In the genomic region with DNA sequence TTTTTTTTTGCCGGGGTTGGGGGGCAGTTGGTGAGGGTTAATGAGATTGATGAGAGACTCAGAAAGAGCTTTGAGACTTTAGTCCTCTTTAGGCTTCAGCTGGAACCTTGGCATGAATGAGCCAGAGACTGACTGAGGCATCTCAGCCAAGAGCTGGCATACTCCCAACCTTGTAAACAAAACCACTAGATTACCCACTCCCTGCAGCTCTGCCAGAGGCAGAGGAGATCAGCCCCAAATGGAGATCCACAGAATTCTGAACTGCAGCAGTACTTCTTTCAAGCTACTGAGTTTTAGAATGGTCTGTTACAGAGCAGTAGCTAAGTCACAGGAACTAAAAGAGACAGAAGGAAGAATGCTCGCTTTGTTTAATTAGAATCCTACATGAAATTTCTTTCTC, we compare ENCODE assay signal across 8 mouse cellular contexts. TPM values are rescaled to one million over a fixed set of nuclear protein-coding genes. Genes with fewer than 3 reads are reported as not detected.
DNase-seq lines count a peak whose midpoint lies in the region; ATAC-seq and TF ChIP-seq lines count a peak whose summit lies in the region.

No protein-coding gene starts in this region.

- TF ChIP-seq CTCF in Patski (IDR thresholded peaks at IDR 0.05) = no peak

- no peak overlapping the region for H3K4me3 ChIP-seq in hindbrain, embryonic 15.5 days
- H3K4me3 ChIP-seq in hindbrain, embryonic 10.5 days = no peak overlapping the region

- H3K9me3 ChIP-seq in hindbrain, embryonic 15.5 days = no peaks in the 10 kb centered on the region
- no peaks in the 10 kb centered on the region for H3K9me3 ChIP-seq in hindbrain, embryonic 10.5 days

- CTCF ChIA-PET in Patski (lab: Charles Lee) = interaction anchor here (0.8 to 0.9 kb wide), 2 partner anchors 25 to 74 kb away, joined by 3 to 4 read pairs; no protein-coding TSS in a partner anchor

- H3K4me2 ChIP-seq in hindbrain, embryonic 15.5 days = no peak overlapping the region

- WGBS in hindbrain, embryonic 15.5 days = 83% methylated on average over 2 of the region's 2 CpGs
- WGBS in hindbrain, embryonic 10.5 days = 93% methylated on average over 2 of the region's 2 CpGs

- POLR2A ChIA-PET in Patski (lab: Charles Lee) = no interaction called here

- H3K9ac ChIP-seq in hindbrain, embryonic 15.5 days = no peak overlapping the region

- no peak for DNase-seq in hindbrain, embryonic 10.5 days (ENCODE audit: low spot score)
- DNase-seq in Patski (ENCODE audit: low read depth, low spot score) = peak; percentile 33
- DNase-seq in cerebellum, adult 9-10 months = peak; percentile 61
- DNase-seq in left cerebral cortex, adult 18-20 months (ENCODE audit: low spot score in 2 of 2) = peak; percentile 34 to 43
- DNase-seq in thymus, postnatal 10 days (ENCODE audit: low spot score in 2 of 2) = no peak
- DNase-seq in thymus, postnatal 25 days = no peak
- no peak for DNase-seq in kidney, postnatal 14 days

- H3K36me3 ChIP-seq in hindbrain, embryonic 15.5 days = peaks cover 7% of the 10 kb centered on the region
- no peaks in the 10 kb centered on the region for H3K36me3 ChIP-seq in hindbrain, embryonic 10.5 days

- in situ Hi-C loops in Patski (cut with MboI; ENCODE audit: low pct_unique_long_range_greater_than_20kb) = no loop called here

- H3K27me3 ChIP-seq in hindbrain, embryonic 15.5 days = no peaks in the 10 kb centered on the region
- H3K27me3 ChIP-seq in hindbrain, embryonic 10.5 days (ENCODE audit: insufficient read depth, poor library complexity, severe bottlenecking) = no peaks in the 10 kb centered on the region
- H3K27me3 ChIP-seq in Patski = no peaks in the 10 kb centered on the region

- H3K27ac ChIP-seq in hindbrain, embryonic 15.5 days (replicated peaks) = 0 out of 2 replicates have a peak overlapping the region, but pooled peaks have one; percentile 25
- H3K27ac ChIP-seq in hindbrain, embryonic 10.5 days = no peak overlapping the region

- peak; percentile 71 for ATAC-seq in hindbrain, embryonic 15.5 days (ENCODE audit: low FRiP score, low read depth)
- peak; percentile 69 for ATAC-seq in Patski

- no peaks in the 10 kb centered on the region for H3K4me1 ChIP-seq in hindbrain, embryonic 15.5 days (replicated peaks)
- no peaks in the 10 kb centered on the region for H3K4me1 ChIP-seq in hindbrain, embryonic 10.5 days (replicated peaks)

RNA-seq across cellular contexts. Expression of a gene that starts 8.1 kb away (rescaled TPM):
- polyA plus RNA-seq in hindbrain, embryonic 15.5 days (2015; fragmentation: Nextera tagmentation; extraction: Ambion mirVana) = 0.30 and 0.31 TPM in 2 replicates
- polyA plus RNA-seq in hindbrain, embryonic 10.5 days (2016; fragmentation: Nextera tagmentation; extraction: Ambion mirVana) = not detected in 2 replicates
- not detected for polyA plus RNA-seq in Patski (2021)
- total RNA-seq in left cerebral cortex, adult 18-20 months (2021) = under 1 TPM; 0.58 to 0.70 TPM

RNA-seq across cellular contexts. Expression of a gene that starts 52.7 kb away (rescaled TPM):
- 20.1 and 21.6 TPM in 2 replicates for polyA plus RNA-seq in hindbrain, embryonic 15.5 days (2015; fragmentation: Nextera tagmentation; extraction: Ambion mirVana)
- 11.2 and 11.8 TPM in 2 replicates for polyA plus RNA-seq in hindbrain, embryonic 10.5 days (2016; fragmentation: Nextera tagmentation; extraction: Ambion mirVana)
- 61.1 TPM for polyA plus RNA-seq in Patski (2021)
- total RNA-seq in left cerebral cortex, adult 18-20 months (2021) = 10 to 100 TPM; 37.1 to 39.7 TPM

Comparison
In these comparisons a context has a peak if more than half of its experiments do, and no peak if none do; other contexts are left out.
1. DNase-seq: peak in Patski (single experiment), cerebellum, adult 9-10 months (single experiment) and left cerebral cortex, adult 18-20 months (2 of 2); none in hindbrain, embryonic 10.5 days (single experiment), thymus, postnatal 10 days (0 of 2), thymus, postnatal 25 days (single experiment) and kidney, postnatal 14 days (single experiment).